Mouse (Mus musculus): ENCODE data around the gene Dnmt3a. TPM values are rescaled to one million over a fixed set of nuclear protein-coding genes. Genes with fewer than 3 reads are reported as not detected.
A peak's percentile ranks its signal among the peaks of the same experiment; 100 is the strongest.

The Dnmt3a gene
- polyA plus RNA-seq, 2 experiments, result 48.7 to 74.5 TPM

DNA sequence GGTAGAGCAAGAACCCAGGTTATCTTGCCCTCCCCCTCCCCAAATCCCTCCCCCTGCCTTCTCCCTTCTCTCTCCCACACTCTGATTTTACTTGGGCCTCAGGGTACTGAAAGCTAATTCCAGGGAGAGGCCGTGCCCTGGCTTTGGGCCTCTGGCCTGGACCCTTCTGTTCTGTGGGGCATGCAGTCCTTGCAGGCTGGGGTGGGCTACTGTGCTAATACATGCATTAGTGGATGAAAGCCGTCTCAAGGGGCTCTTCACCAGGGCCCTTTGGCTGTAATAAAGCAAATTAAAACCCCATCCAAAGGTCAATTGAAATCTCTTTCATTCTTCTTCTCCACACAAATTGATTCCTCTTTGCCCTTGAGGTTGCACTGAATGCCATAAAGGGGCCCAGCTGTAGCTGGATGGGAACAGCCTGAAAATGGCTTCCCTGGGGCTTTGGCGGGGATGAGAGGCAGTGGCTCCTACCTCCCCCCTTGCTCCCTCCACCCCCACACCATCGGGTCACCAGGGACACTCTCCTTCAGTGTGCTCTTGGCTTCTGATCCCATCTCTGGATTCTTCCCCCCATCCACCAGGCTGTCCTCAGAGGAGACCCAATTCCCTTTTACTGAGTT lies 138.8 kb downstream of the Dnmt3a start:
- TF ChIP-seq POLR2A (IDR thresholded peaks at IDR 0.05; ENCODE audit: borderline replicate concordance, extremely low read depth, insufficient read depth, insufficient read length), result no peak
- WGBS, result 58% methylated on average over 4 of the region's 4 CpGs
- Histone ChIP-seq H3K9me3 (ENCODE audit: control insufficient read depth, low read length) (no peaks in the 10 kb centered on the region), H3K4me1 (ENCODE audit: control insufficient read depth, insufficient read depth, low read length) (no peaks in the 10 kb centered on the region), H3K27me3 (ENCODE audit: control insufficient read depth, insufficient read depth, low read length) (no peaks in the 10 kb centered on the region), H3K4me3 (replicated peaks; ENCODE audit: low read length) (no peak overlapping the region), H3K4me2 (replicated peaks; ENCODE audit: low read depth, low read length, severe bottlenecking) (no peak overlapping the region), H3K27ac (replicated peaks; ENCODE audit: low read depth, low read length) (no peak overlapping the region), H3K36me3 (ENCODE audit: control insufficient read depth, insufficient read depth, low read length) (no peaks in the 10 kb centered on the region), H3K9ac (ENCODE audit: low read depth, low read length, severe bottlenecking) (no peak overlapping the region)
- ATAC-seq (ENCODE audit: low FRiP score, low read depth) (no peak), DNase-seq (ENCODE audit: low spot score) (no peak)

DNA sequence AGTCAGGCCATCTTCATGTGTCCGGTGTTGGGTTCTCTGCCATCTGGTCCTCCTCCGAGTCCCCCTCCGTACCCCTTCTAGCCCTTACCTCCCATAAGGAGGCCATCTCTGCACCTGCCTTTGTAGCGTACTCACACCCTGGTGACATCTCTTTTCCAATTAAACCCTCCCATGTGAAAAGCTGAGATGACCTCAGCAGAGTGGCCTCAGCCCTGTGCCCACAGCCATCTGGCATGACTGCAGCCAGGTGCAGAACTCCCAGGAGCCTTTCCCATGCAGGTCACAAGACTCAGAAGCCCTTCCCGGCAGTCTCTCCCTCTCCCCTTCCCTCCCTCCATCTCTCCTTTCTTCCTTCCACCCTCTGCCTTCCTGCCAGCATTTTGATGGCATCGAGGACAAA lies 141.7 kb downstream of the Dnmt3a start:
- no peak for DNase-seq (ENCODE audit: low spot score)
- Histone ChIP-seq H3K4me2 (replicated peaks; ENCODE audit: low read depth, low read length, severe bottlenecking) (no peak overlapping the region), H3K27me3 (ENCODE audit: control insufficient read depth, insufficient read depth, low read length) (no peaks in the 10 kb centered on the region), H3K4me1 (ENCODE audit: control insufficient read depth, insufficient read depth, low read length) (no peaks in the 10 kb centered on the region), H3K36me3 (ENCODE audit: control insufficient read depth, insufficient read depth, low read length) (no peaks in the 10 kb centered on the region), H3K4me3 (replicated peaks; ENCODE audit: low read length) (no peak overlapping the region), H3K9ac (ENCODE audit: low read depth, low read length, severe bottlenecking) (no peak overlapping the region), H3K9me3 (ENCODE audit: control insufficient read depth, low read length) (no peaks in the 10 kb centered on the region), H3K27ac (replicated peaks; ENCODE audit: low read depth, low read length) (no peak overlapping the region)
- ATAC-seq (ENCODE audit: low FRiP score, low read depth), result no peak
- WGBS, result 72% methylated on average over 6 of the region's 6 CpGs
- no peak for TF ChIP-seq POLR2A (IDR thresholded peaks at IDR 0.05; ENCODE audit: borderline replicate concordance, extremely low read depth, insufficient read depth, insufficient read length)

DNA sequence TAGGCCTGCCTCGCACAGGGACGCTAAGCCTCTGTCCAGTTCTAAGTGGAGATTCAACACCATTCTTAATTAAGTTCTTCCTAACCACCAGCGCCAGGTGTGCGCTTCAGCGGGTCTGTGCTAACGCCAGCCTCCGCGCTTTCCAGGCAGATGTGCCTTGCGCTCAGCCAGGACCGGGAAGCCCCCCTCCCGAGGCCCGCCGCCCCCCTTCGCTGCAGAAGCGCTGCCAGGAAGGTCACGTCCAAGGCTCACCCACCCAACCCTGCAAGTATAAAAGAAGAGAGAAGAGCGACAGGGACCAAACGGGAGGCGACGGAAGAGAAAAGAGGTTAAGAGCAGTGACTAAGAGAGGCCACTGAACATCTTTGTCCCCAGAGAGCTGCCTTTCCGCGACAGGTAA lies 148.8 kb downstream of the Dnmt3a start, which contains the start of gene Pomc:
Gene Pomc (plus strand): TSS at position 301 of the 400 bp plus-strand sequence.
- no peak within 1 kb of the TSS for H3K4me2 ChIP-seq (replicated peaks; ENCODE audit: low read depth, low read length, severe bottlenecking)
- no peak within 1 kb of the TSS for H3K4me3 ChIP-seq (replicated peaks; ENCODE audit: low read length)
- DNase-seq (ENCODE audit: low spot score) (no peak), ATAC-seq (ENCODE audit: low FRiP score, low read depth) (no peak)
- H3K9ac ChIP-seq (ENCODE audit: low read depth, low read length, severe bottlenecking), result no peak within 1 kb of the TSS
- no peak within 1 kb of the TSS for H3K27ac ChIP-seq (replicated peaks; ENCODE audit: low read depth, low read length)
- H3K27me3 ChIP-seq (ENCODE audit: control insufficient read depth, insufficient read depth, low read length), result peaks cover 20% of the 10 kb centered on the region
- WGBS, result 25% methylated on average over 22 of the region's 22 CpGs
- no peaks in the 10 kb centered on the region for H3K9me3 ChIP-seq (ENCODE audit: control insufficient read depth, low read length)
- no peak for TF ChIP-seq POLR2A (IDR thresholded peaks at IDR 0.05; ENCODE audit: borderline replicate concordance, extremely low read depth, insufficient read depth, insufficient read length)
- H3K4me1 ChIP-seq (ENCODE audit: control insufficient read depth, insufficient read depth, low read length), result no peaks in the 10 kb centered on the region
- no peaks in the 10 kb centered on the region for H3K36me3 ChIP-seq (ENCODE audit: control insufficient read depth, insufficient read depth, low read length)

DNA sequence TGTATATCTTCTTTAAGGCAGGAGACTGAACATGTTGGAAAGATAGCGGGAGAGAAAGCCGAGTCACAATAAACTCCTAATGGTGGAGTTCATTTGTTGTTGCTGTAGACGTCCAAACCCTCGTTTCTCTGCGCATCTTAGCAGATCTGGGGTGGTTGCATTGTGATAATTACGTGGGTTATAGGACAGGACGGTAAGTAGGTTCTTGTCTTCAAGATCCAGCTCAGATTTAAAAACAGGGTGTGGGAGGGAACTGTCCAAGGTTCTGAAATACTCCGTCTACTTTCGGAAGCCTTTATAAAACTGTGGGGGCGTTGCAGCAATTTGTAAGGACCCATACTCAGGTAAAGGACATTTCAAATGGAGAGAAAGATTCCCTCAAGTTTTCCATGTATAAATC lies 149.6 kb downstream of the Dnmt3a start:
- ATAC-seq (ENCODE audit: low FRiP score, low read depth) (no peak), DNase-seq (ENCODE audit: low spot score) (peak; percentile 75)
- Histone ChIP-seq H3K4me2 (replicated peaks; ENCODE audit: low read depth, low read length, severe bottlenecking) (no peak overlapping the region), H3K9me3 (ENCODE audit: control insufficient read depth, low read length) (no peaks in the 10 kb centered on the region), H3K4me3 (replicated peaks; ENCODE audit: low read length) (no peak overlapping the region), H3K27ac (replicated peaks; ENCODE audit: low read depth, low read length) (no peak overlapping the region), H3K4me1 (ENCODE audit: control insufficient read depth, insufficient read depth, low read length) (no peaks in the 10 kb centered on the region), H3K36me3 (ENCODE audit: control insufficient read depth, insufficient read depth, low read length) (no peaks in the 10 kb centered on the region), H3K9ac (ENCODE audit: low read depth, low read length, severe bottlenecking) (no peak overlapping the region), H3K27me3 (ENCODE audit: control insufficient read depth, insufficient read depth, low read length) (peaks cover 20% of the 10 kb centered on the region)
- TF ChIP-seq POLR2A (IDR thresholded peaks at IDR 0.05; ENCODE audit: borderline replicate concordance, extremely low read depth, insufficient read depth, insufficient read length), result no peak
- WGBS, result 30% methylated on average over 10 of the region's 10 CpGs

- no peak overlapping the region for H3K4me2 ChIP-seq (replicated peaks; ENCODE audit: low read depth, low read length, severe bottlenecking)
- ATAC-seq (ENCODE audit: low FRiP score, low read depth) (no peak), DNase-seq (ENCODE audit: low spot score) (no peak)
- no peak overlapping the region for H3K4me3 ChIP-seq (replicated peaks; ENCODE audit: low read length)
- no peaks in the 10 kb centered on the region for H3K9me3 ChIP-seq (ENCODE audit: control insufficient read depth, low read length)
- no peak overlapping the region for H3K27ac ChIP-seq (replicated peaks; ENCODE audit: low read depth, low read length)
- no peak for TF ChIP-seq POLR2A (IDR thresholded peaks at IDR 0.05; ENCODE audit: borderline replicate concordance, extremely low read depth, insufficient read depth, insufficient read length)
- no peaks in the 10 kb centered on the region for H3K4me1 ChIP-seq (ENCODE audit: control insufficient read depth, insufficient read depth, low read length)
- no peaks in the 10 kb centered on the region for H3K36me3 ChIP-seq (ENCODE audit: control insufficient read depth, insufficient read depth, low read length)
- H3K9ac ChIP-seq (ENCODE audit: low read depth, low read length, severe bottlenecking), result no peak overlapping the region
- H3K27me3 ChIP-seq (ENCODE audit: control insufficient read depth, insufficient read depth, low read length), result peaks cover 20% of the 10 kb centered on the region
- WGBS, result 18% methylated on average over 3 of the region's 3 CpGs
Observed at GRCm38 (mm10) chr12:3956351-3956750, 150.5 kb downstream of the Dnmt3a start.

Measured in limb, embryonic 14.5 days (tissue).